Mouse (Mus musculus) kidney, postnatal 10 days (tissue): ENCODE results near the gene Fam172a.

Experiments used
- DNase-seq: peaks from one replicate; pipeline ENCODE4 v3.0.0; 2021; ENCODE audit warnings: mixed read lengths

The Fam172a gene

DNA sequence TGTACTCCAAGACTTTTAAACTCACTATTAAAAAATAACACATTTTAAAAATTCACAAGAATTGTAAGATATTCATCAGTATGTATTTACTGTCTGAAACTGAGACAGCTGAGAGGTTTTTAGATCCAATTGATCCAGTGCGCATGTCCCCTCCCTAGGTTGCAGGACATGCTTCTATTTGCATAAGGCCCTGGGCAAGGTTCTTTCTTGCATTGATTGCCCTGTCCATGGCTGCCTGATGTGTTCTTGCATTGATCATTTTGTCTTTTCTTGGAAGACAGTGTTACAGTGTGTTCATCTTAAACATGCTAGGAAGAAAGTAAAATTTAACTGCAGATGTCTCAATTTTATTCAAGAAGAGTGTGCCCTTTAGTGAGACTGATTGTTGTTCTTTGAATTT is 275.3 kb downstream of the Fam172a start:
- DNase-seq = no peak

DNA sequence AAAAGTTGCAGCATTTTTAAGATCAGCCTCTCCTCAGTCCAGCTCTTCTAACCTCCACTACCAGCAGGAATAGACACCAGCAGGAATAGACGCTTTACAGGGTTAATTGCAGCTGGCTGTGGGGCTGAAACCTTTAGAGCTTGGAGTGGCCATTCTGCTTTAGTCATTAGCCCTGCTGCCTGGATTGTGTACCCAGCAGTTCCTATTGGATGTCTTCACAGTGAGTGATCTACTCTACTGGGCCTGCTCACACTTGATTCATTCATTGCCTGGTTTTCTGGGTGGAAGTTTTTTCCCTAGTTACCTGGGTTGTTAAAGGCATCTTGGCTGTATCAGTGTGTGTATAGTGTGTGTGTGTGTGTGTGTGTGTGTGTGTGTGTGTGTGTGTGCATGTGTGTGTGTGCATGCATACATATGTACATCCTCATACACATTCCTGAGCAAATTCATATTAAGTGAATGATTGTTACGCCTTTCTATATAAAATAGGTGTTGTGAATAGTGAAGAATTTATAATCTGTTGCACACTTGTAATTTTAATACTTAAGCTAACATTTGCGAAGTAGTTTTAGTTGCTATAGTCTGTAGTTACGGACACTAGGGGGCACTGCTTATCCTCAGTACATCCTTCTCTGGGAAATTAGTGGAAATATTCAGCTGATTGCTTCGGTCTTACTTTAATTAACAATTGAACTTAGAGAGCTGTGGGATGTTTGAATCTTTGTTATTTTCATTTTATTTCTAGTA is 280.4 kb downstream of the Fam172a start:
- DNase-seq = peak; percentile 67

DNA sequence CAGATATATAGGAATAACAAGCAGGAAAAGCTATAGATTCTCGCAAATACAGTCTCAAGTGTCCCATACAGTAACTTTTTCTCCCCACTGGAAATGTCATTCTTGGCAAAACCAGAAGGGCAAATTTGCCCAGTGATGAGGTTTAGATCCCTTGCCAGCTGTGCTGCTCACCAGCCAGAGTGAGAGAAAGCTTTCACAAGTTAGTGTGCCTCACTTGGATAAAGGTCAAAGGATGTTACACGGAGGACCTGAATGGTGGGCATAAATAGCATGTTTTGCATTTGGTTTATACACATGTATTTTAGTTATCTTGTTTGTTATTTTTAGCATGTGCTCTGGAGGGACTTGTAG is 281.0 kb downstream of the Fam172a start:
- no peak for DNase-seq

DNA sequence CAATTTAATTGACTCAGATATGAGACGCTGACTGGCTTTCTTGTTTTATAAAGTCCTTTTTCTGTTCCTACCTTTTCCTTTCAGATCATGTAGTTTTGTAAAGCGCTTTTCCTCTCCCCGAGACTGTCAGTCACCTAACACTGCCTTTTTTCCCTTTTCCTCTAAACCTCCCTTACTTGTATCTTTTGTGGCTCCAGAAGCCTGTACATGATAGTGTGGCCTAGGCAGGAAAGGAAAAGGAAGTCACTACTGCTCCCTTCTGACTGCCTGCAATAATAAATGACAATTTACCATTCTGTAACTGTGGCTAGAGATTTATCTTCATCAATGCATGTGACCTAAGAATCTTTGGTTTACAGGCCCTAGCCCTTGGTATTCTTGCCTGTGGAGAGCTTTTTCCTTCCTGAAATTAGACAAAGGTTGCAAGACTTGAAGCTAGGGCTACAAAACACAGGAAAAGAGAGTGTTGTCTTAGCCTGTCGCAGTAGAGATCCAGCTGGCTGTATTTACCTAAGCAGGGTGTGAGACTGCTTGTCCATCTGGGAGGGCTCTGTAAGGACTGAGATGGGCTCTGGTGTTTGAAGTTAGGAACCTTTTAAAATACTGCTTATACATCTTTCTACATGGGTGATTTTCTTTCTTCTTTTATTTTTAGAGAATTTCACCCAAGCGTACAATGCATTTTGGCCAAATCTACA is 289.5 kb downstream of the Fam172a start:
- no peak for DNase-seq

DNA sequence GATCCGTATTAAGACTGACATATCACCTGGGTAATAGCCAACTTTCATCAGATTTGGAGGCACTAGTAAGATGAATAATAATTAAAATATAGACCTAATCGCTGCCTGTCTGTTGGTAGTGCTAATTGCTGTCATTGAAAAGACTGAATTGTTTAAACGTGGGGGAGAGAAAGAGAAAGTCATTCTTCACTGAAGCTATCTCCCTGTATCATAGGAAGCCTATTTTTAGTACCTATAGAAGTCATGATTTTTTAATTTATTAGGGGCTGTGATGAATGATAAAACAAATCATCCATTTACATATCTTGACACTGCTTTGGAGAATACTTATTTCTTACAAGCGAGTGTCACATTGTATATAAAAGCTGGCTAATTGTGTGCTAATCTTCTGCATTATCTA is 302.8 kb downstream of the Fam172a start:
- DNase-seq = no peak

DNA sequence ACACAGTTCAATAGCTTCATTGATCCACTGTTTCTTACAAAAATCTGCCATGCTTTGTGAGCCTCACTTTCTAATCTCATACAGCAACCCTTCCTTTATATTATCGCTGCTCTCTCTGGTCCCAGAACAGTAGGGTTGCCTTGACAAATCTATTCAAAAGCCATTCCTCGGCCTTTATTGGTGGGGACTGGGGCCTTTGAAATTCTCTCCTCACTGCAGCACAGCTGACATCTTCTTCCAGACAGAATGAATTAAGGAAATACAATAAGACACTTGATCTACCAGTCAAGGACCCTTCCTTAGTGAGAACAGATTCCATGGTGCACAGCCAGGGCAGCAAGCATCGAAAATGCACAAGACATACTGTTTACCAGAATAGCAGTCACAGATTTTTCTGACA is 303.5 kb downstream of the Fam172a start:
- no peak for DNase-seq

DNA sequence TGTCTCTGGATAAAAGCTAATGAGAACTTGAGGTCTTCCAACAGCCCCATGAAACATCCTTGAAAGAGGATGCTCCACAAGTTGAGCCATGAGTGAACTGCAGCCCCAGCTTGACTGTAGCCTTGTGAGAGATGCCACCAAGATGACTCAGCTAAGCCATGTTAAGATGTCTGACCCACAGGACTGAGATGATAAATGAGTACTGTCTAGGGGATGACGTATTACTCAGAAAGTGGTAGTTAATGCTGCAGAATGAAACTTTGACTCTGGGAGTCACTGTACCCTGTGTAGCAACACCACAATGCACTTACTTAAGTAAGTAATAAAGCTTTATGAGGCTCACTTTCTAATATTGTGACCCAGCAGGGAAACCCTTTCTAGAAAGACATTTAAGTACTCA is 308.3 kb downstream of the Fam172a start:
- no peak for DNase-seq

DNA sequence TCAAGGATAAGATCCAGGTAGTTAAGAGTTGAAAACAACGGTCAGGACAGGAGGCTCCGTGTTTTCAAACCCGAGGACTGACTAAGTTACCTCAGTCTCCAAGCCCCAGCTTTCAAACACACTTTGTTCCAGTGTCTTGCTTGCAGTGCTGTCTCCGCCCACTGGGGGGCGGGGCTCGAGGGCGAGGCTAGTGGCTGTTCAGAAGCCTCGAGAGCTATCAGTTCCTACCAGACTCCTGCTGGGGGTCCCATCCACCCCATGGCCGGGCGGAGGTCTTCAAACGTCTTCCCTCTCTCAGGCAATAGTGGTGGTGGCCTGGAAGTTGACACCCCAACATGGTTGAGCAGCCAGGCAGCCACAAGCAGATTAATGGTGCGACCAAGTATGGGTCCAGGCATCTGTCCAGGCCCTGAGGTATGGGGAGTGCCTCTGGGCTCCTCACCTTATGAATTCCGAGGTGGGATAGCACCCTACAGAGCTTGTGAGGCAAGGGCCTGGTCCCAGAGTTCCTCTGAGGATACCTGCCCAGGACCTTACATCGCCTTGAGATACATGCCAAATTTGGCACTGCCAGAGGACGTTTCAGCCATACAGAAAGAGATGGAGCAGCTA is 323.0 kb downstream of the Fam172a start, which contains the start of gene Pou5f2:
Gene Pou5f2, plus strand, starts transcription at position 220 of the 612 bp plus-strand sequence.
- peak; percentile 16 for DNase-seq

DNA sequence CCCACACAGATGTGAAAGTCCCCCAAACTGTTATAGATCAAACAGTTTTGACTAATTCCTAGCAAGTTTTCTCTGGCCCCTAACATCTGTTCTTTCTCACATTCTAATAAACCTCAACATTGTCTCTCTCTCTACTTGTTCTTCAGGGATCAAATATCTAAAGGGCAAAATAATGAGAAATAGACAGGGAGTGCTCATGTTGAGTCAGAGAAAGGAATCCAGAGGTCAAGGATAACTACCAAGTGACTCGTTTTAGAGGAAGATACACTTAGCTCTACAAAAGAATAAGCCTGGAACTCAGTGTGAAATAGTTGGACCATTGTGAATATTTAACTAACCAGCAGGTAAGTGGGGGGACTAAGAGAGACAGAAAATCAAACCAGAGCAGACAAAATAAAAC is 331.0 kb downstream of the Fam172a start:
- DNase-seq = no peak

DNA sequence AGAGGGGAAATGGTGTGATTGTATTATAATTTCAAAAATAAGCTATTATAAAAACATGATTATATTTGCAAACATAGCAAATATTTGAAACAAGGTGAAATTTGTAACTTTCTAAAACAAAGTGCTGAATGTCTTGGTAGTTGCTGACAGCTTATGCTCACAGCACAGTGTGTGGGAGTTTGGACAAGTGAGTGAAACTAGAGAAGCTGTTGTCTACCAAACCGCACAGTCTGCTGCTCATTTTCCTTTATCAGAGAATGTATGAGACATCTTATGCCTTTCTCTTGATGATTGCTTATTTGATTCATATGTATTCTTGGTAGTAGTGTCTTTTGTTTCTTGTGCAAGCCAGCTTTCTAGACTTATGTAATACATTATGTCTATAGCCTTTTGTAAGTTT is 335.4 kb downstream of the Fam172a start:
- no peak for DNase-seq

DNA sequence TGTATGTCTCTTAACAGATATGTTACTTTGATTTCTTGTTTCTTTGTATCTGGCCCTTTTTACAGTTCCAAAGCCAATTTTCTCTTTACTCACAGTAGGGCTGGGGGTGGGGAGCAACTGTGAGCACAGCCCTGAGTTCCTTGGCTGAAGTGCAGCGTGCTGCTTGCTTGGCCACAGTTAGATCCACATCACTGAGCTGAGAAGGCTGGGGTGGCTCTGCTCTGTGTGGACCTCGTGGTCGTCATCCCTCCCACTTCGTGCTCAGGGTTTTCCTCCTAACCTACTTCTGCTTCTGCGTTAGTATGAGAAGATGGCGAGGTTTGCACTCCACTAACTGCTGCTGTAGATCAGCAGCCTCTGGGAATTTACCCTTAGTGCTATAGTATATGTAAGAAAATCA is 341.4 kb downstream of the Fam172a start:
- DNase-seq = no peak

DNA sequence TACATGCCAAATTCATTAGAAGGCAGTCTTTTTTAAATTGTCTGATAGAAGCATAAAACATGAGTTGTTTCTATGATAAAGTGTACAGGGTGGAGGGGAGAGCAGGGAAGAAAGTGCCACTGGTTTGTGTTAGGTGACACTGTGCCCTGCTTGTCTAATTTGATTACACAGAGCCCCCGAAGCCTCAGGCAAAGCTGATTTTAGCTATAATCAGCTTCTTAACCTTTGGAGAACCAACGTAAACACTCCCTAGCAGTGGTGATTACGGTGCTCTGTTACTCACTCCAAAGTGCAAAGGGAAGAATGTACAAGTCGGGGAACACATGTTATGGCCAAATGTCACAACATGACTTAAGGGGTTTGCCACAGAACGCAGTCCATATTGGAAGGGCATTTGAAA is 343.3 kb downstream of the Fam172a start:
- DNase-seq = no peak

DNA sequence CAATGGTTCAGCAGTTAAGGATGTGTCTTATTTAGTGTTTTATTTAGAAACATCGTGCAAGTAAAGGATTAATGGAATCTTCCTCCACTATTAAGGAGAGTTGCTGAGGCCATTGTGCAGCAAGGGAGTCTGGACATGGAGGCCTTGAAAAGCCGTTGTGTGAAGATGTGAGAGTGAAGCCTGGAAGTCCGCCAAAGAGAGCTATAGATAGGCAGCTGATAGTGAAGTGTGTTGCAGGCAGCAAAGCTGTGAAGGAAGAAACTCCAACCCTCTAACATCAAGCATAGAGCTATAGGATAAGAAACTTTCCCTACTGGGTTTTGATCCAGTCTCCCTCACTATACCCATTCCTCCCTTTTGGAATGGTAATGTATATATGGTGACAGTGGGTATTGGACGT is 385.9 kb downstream of the Fam172a start:
- no peak for DNase-seq

DNA sequence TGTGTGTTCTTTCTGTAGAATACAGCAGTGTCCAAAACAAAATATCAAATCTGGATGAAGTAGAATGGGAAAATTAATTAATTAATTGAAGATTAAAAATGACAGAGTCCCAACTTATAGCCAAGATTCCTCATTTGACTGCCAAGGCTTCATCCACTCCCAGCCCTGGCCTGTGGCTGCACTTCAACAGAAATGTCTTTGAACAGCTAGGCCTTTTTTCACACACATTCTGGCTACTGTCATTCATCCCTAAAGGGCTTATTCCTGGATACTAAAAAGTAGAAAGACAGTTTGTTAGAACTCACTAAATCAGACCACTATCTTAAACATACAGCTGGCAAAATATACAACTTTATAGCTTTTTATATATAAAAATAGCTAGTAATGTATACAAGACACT is 388.9 kb downstream of the Fam172a start:
- no peak for DNase-seq

DNA sequence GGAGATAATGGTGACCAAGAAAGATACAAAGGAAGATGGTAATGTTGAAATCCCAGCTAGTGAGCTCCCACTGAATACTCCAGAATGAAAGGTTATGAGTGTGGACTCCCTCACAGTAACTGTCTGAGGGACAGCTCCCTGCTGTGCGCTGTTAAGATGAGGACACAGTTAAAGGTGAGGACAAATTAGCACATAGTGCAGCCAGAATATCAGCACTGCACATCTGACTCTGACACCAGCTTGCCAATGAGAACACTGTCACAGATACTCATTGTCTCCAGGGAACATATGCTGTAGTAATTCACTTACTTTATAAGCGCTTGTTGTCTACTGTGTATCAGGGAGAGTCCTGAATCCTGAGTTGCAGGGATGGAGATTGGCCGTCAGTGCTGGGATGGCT is 390.1 kb downstream of the Fam172a start:
- no peak for DNase-seq

DNA sequence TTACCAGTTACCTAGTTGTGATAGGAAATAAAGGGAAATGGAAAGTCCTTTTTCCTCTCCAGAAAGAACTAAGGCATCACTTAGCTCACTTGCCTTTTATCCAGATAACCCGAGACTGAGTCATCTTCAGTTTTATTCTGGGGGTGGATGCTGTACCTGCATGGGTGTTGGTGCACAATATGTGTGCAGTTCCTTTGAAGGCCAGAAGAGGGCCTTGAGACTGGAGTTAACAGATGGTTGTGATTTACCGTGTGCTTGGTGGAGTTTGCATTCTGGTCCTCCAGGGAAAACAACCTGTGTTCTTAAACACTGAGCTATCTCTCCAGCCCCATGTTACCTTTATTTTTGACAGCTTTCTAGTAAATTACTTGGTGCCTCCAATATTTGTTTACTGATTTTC is 392.5 kb downstream of the Fam172a start:
- no peak for DNase-seq

DNA sequence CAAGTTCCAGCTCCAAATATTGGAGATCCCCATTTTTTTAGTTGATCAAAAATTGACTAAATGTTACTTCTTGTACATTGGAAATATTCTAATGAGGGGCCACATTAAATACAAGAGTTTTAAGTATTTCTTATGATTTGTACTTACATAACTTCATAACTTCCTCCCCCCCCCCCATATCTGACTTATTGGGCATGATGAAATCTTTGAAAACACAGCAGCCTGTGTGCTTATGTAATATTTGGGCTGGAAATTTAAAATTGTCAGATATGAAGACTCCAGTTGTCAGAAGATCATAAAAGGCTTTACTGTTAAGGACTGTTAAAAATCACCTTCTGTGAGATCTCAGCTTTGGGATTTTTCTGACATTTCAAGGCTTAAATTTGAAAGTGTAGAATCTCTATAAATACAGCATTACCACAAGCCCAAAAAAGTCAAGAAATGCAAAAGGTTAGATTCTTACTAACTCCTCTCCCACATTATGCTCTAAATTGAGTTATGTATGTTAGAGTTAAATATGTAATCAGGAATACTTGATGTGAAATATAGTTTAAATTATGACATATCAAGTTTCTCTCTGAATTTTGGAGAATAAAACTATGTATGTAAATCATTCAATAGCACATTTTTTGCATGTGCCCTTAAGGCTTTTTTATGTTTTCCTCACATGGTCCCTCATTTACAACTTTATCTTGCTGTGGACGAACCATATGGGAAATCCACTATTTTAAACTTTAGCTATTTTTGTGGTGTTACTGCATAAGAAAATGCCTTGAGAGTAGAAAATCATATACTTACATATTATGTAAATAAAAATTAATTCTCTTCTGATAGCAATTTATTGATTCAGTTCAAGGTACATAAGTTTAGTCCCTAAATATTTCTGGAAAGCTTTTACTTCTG is 393.5 kb downstream of the Fam172a start:
- DNase-seq = no peak

DNA sequence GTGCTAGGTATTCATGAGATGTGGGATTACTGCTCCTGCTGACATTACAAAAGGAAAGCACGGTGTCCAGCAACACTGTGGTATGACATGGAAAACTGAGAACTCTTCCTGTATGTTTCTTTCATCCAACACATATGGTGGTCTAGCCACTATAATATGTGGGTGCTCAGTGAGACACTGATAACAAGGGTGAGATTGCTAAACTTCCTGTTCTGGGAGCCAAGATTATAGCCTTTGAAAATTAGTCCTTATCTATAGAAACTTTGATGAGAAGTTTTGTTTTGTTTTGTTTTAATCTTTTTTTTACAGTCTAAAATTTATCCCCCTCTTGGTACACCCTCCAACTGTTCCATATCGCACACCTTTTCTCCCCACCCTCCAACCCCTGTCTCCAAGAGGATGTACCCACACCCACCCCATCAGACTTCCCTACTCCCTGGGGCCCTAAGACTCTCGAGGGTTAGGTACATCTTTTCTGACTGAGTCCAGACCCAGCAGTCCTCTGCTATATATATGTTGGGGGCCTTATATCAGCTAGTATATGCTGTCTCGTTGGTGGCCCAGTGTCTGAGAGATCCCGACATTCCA is 397.1 kb downstream of the Fam172a start:
- no peak for DNase-seq

DNA sequence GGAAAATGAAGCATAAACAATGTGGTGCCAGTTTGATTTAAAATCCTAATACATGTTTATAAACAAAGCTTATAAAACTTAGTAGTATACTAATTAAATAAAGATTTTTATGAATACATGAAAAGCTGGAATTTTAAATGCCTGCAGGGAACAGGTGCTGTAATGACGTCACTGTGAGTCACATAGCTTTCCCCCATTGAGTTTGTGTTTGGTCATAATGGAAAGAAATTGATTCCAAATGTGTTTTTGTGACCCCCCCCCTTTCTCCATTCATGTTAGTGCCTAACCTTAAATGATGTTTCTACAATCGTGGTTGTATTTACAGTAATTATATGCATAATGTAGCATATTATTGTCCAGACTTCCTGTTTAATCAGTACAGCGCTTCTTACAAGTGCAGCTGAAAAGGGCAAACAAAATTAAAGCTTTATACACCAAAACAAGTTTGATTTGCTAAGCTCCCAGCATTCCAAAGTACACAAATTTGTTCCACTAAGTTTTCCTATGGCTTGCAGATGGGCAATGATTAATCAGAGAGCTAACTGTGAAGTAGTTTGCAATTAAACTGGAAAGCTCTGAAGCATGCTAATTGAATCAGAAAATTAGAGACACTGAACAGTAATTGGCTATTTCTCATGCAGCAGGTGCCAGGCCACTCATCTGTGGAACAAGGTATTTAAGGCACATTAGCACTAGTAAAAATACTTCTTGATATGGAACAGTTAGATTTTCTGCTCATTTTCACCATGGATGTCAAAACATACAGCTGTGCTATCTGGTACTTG is 398.1 kb downstream of the Fam172a start:
- no peak for DNase-seq

DNA sequence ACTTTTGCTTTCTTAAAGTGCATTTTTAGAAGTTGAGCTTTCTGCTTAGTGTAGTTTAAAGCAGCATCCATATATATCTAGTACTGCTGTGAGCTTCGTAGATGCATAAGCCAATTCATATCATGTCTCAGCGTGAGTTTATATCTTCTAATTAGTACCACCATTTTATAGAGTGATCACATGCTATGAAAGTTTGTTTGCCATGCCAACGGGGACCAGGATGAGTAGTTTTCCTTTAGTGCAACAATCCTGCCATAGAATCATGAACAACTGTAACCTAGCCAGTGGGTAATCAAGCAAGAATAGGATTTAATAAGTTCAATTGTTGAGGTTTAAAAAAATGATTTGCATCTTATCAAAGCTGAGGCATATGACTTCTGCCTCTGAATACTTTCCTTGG is 398.8 kb downstream of the Fam172a start:
- no peak for DNase-seq

DNA sequence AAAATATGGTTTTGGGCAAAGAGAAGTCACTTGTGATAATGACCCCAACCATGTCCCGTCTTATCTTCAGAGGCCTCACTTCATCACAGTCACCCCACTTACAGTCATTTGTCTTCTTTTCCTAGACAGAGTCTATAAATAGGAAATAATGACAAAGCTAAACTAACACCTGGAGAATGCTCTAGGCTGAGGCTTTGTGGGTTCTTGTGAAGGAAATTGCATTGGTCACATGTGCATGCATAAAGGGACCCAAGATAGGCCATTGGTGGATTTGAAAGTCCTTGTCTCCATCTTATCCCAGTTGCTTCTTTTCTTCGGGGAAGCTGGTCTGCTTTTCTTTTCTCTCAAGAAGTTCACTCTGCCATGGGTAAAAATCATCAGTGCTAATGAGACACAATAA is 400.5 kb downstream of the Fam172a start:
- no peak for DNase-seq

DNA sequence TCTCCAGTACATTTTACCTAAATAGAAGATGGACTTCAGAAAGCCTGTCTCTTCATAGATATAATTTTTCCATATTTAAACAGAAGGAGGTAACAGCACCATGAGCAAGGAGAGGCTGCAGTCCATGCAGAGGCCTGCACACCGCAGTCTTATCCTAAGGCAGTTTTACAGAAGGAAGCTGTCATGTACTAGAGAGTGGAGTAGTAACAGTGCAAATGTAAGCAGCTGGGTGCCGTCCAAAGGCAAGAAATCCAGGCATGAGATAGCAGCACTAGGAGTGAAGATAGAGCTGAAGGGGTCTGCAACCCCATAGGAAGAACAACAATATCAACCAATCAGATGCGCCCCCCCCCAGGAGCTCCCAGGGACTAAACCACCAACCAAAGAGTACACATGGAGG is 403.0 kb downstream of the Fam172a start:
- no peak for DNase-seq
